Mouse (Mus musculus) MEL (cell line): Measurements from ENCODE around the gene Prr12. TPM values are rescaled to one million over a fixed set of nuclear protein-coding genes. Genes with fewer than 3 reads are reported as not detected.

Source experiments
- DNase-seq: peaks from one replicate; pipeline ENCODE4 v3.0.0; 2011; ENCODE audit warnings: low read depth, low spot score
- H3K27ac ChIP-seq: 2 replicates; pipeline ENCODE4 v1.5.1; 2012; ENCODE audit warnings: low read depth, mild to moderate bottlenecking, control low read depth, low read length, moderate library complexity; ENCODE audit not compliant: control insufficient read depth
- H3K27me3 ChIP-seq, 2 experiments: fragments of 150-350 bp in 1 of 2; sonication (generic) in 1 of 2; 2 replicates each; pipeline ENCODE4 v1.6.1; 2012; ENCODE audit warnings: low read length in 2 of 2, mild to moderate bottlenecking in 2 of 2, improper control_type of control experiment in 1 of 2, moderate library complexity in 1 of 2; ENCODE audit not compliant: insufficient read depth in 2 of 2, control insufficient read depth in 1 of 2
- H3K36me3 ChIP-seq, 2 experiments: 2 replicates each; pipeline ENCODE4 v1.6.1; 2012 to 2014; ENCODE audit warnings: low read length in 2 of 2, improper control_type of control experiment in 1 of 2, inconsistent platforms in 1 of 2, mild to moderate bottlenecking in 1 of 2; ENCODE audit not compliant: insufficient read depth in 2 of 2, control insufficient read depth in 1 of 2
- H3K4me1 ChIP-seq, 2 experiments: fragments of 150-350 bp in 1 of 2; sonication (generic) in 1 of 2; 2 replicates each; pipeline ENCODE4 v1.6.1; 2012; ENCODE audit warnings: low read length in 2 of 2, improper control_type of control experiment in 1 of 2, mild to moderate bottlenecking in 1 of 2; ENCODE audit not compliant: insufficient read depth in 2 of 2, control insufficient read depth in 1 of 2
- H3K4me3 ChIP-seq, 2 experiments: fragments of 150-350 bp in 1 of 2; sonication (generic) in 1 of 2; 2 replicates each; pipeline ENCODE4 v1.5.1; 2012; ENCODE audit warnings: low read depth in 2 of 2, low read length in 2 of 2, mild to moderate bottlenecking in 2 of 2, moderate library complexity in 2 of 2, control low read depth in 1 of 2, improper control_type of control experiment in 1 of 2; ENCODE audit not compliant: control insufficient read depth in 1 of 2, insufficient read depth in 1 of 2
- H3K79me2 ChIP-seq: 2 replicates; pipeline ENCODE4 v1.6.1; 2012; ENCODE audit warnings: mild to moderate bottlenecking, low read length, moderate library complexity; ENCODE audit not compliant: control insufficient read depth, poor library complexity, insufficient read depth
- H3K9ac ChIP-seq: 2 replicates; pipeline ENCODE4 v1.6.1; 2012; ENCODE audit warnings: low read depth, mild to moderate bottlenecking, control low read depth, low read length, moderate library complexity; ENCODE audit not compliant: control insufficient read depth, poor library complexity, severe bottlenecking
- H3K9me3 ChIP-seq: fragments of 150-350 bp; sonication (generic); replicated peaks from 2 replicates; pipeline ENCODE4 v1.6.1; 2012; ENCODE audit warnings: mild to moderate bottlenecking, low read length, improper control_type of control experiment, moderate library complexity; ENCODE audit not compliant: insufficient read depth
- CHD2 ChIP-seq: IDR thresholded peaks from 2 replicates; pipeline ENCODE4 v1.6.1; 2011; ENCODE audit warnings: low read length, improper control_type of control experiment
- E2F4 ChIP-seq: IDR thresholded peaks from 2 replicates; pipeline ENCODE4 v1.6.1; 2011; ENCODE audit warnings: low read depth, low read length, improper control_type of control experiment, borderline replicate concordance
- EP300 ChIP-seq, 2 experiments: IDR thresholded peaks; 2 replicates each; pipeline ENCODE4 v1.6.1; 2011; ENCODE audit warnings: improper control_type of control experiment in 2 of 2, low read length in 2 of 2, low read depth in 1 of 2, mild to moderate bottlenecking in 1 of 2
- MAFK ChIP-seq: IDR thresholded peaks from 2 replicates; pipeline ENCODE4 v1.6.1; 2011; ENCODE audit warnings: low read depth, mild to moderate bottlenecking, low read length, improper control_type of control experiment, borderline replicate concordance
- MAX ChIP-seq: IDR thresholded peaks from 2 replicates; pipeline ENCODE4 v1.6.1; 2011; ENCODE audit warnings: low read length, improper control_type of control experiment
- MAZ ChIP-seq: IDR thresholded peaks from 2 replicates; pipeline ENCODE4 v1.6.1; 2012; ENCODE audit warnings: low read depth, mild to moderate bottlenecking, inconsistent platforms, low read length, improper control_type of control experiment
- MXI1 ChIP-seq: IDR thresholded peaks from 2 replicates; pipeline ENCODE4 v1.6.1; 2011; ENCODE audit warnings: mild to moderate bottlenecking, low read depth, low read length, improper control_type of control experiment
- MYC ChIP-seq: IDR thresholded peaks from 2 replicates; pipeline ENCODE4 v1.6.1; 2011; ENCODE audit warnings: low read depth, mild to moderate bottlenecking, low read length, improper control_type of control experiment, moderate library complexity
- NELFE ChIP-seq: IDR thresholded peaks from 2 replicates; pipeline ENCODE4 v1.6.1; 2011; ENCODE audit warnings: low read depth, low read length, improper control_type of control experiment
- POLR2AphosphoS2 ChIP-seq: IDR thresholded peaks from 2 replicates; pipeline ENCODE4 v1.6.1; 2011; ENCODE audit warnings: low read length, improper control_type of control experiment
- TCF12 ChIP-seq: IDR thresholded peaks from 2 replicates; pipeline ENCODE4 v1.6.1; 2014; ENCODE audit warnings: low read depth, mild to moderate bottlenecking, inconsistent platforms, low read length, improper control_type of control experiment, moderate library complexity
- UBTF ChIP-seq: IDR thresholded peaks from 2 replicates; pipeline ENCODE4 v1.6.1; 2012; ENCODE audit warnings: low read depth, mild to moderate bottlenecking, inconsistent platforms, low read length, improper control_type of control experiment, moderate library complexity, borderline replicate concordance; ENCODE audit not compliant: insufficient read depth
- USF1 ChIP-seq: IDR thresholded peaks from 2 replicates; pipeline ENCODE4 v1.6.1; 2014; ENCODE audit warnings: low read depth, mild to moderate bottlenecking, inconsistent platforms, low read length, improper control_type of control experiment, moderate library complexity
- ZKSCAN1 ChIP-seq: IDR thresholded peaks from 2 replicates; pipeline ENCODE4 v1.6.1; 2012; ENCODE audit warnings: low read depth, mild to moderate bottlenecking, inconsistent platforms, low read length, improper control_type of control experiment, moderate library complexity
- ZMIZ1 ChIP-seq: IDR thresholded peaks from 2 replicates; pipeline ENCODE4 v1.6.1; 2012; ENCODE audit warnings: low read depth, mild to moderate bottlenecking, inconsistent platforms, low read length, improper control_type of control experiment, moderate library complexity
- ZNF384 ChIP-seq: IDR thresholded peaks from 2 replicates; pipeline ENCODE4 v1.6.1; 2012; ENCODE audit warnings: low read depth, mild to moderate bottlenecking, inconsistent platforms, low read length, improper control_type of control experiment
- polyA plus RNA-seq, 2 experiments: library from polyadenylated mRNA; stranded (reverse) in 1 of 2; unstranded in 1 of 2; fragments of >175 nt in 1 of 2; fragments of >200 nt in 1 of 2; gene quantifications; 2 replicates each; pipeline versions ENCODE4 v1.2.1 to v1.2.4; 2012; ENCODE audit warnings: low replicate concordance in 2 of 2, low read depth in 1 of 2; ENCODE audit not compliant: insufficient read length in 2 of 2, insufficient read depth in 1 of 2, missing spikeins in 1 of 2
- total RNA-seq: library from RNA; depleted of rRNA; stranded (reverse); fragments of 300-350 nt; gene quantifications from 2 replicates; pipeline ENCODE4 v1.2.3, GENCODE M21; 2012

Gene Prr12
- total and polyA plus RNA-seq, 3 experiments, result 3.5 to 32.1 TPM; not detected in 1

- no peak for TF ChIP-seq ZMIZ1
- no peak for TF ChIP-seq MAFK
- no peak for TF ChIP-seq CHD2
- no peak; the same call in 1 of the 2 replicates for TF ChIP-seq MYC
- no peak for TF ChIP-seq ZNF384
- TF ChIP-seq MXI1, result 0 out of 2 replicates have a peak, but pooled peaks have one; percentile 21
- no peak for TF ChIP-seq NELFE
- no peak for TF ChIP-seq UBTF
- peak; percentile 58; the same call in 1 of the 2 replicates for TF ChIP-seq MAZ
- no peak for TF ChIP-seq POLR2AphosphoS2
- peak; percentile 16; the same call in 1 of the 2 replicates for TF ChIP-seq TCF12
- TF ChIP-seq ZKSCAN1, result no peak
- peak; percentile 54; the same call in 1 of the 2 replicates for TF ChIP-seq MAX
- TF ChIP-seq USF1, result no peak
- TF ChIP-seq, all 39 proteins: peak for 11
Observed at GRCm38 (mm10) chr7:45092048-45092447, 39.4 kb upstream of the Prr12 start, which contains the start of gene Rcn3 (continued).

GRCm38 (mm10) chr7:45091001-45091990, 38.6 kb upstream of the Prr12 start:
- peak overlapping the region; percentile 47 for H3K27ac ChIP-seq
- H3K9me3 ChIP-seq, result no peaks in the 10 kb centered on the region
- H3K4me3 ChIP-seq, result peak overlapping the region; percentile 50 to 72
- peak; percentile 76 for DNase-seq
- peaks cover 2 to 16% of the 10 kb centered on the region in 2 experiments for H3K4me1 ChIP-seq
- H3K36me3 ChIP-seq, result peaks cover 0 to 12% of the 10 kb centered on the region in 2 experiments; a peak in 2 of 4 replicates
- no peaks in the 10 kb centered on the region; the same call in 1 of the 2 replicates for H3K79me2 ChIP-seq
- no peaks in the 10 kb centered on the region for H3K27me3 ChIP-seq
- H3K9ac ChIP-seq, result peak overlapping the region; percentile 60
- TF ChIP-seq E2F4 (no peak), CHD2 (no peak), EP300 (IDR thresholded peaks at IDR 0.05; ENCODE audit: low read depth in 1 of 2, low read length in 2 of 2) (0 out of 4 replicates have a peak, but pooled peaks of 1 of the 2 experiments have one; percentile 7)
